Mouse (Mus musculus) T-helper 1 cell (primary cell): Measurements from ENCODE around the gene Fam71e1.

Experiments used
- in situ Hi-C: fragments of 300-600 bp; cut with MboI, MseI; formaldehyde crosslinking; loops from one replicate; pipeline ENCODE4 v1.15.1; 2025; ENCODE audit warnings: high pct_unique_total_duplicates

Gene Fam71e1

DNA sequence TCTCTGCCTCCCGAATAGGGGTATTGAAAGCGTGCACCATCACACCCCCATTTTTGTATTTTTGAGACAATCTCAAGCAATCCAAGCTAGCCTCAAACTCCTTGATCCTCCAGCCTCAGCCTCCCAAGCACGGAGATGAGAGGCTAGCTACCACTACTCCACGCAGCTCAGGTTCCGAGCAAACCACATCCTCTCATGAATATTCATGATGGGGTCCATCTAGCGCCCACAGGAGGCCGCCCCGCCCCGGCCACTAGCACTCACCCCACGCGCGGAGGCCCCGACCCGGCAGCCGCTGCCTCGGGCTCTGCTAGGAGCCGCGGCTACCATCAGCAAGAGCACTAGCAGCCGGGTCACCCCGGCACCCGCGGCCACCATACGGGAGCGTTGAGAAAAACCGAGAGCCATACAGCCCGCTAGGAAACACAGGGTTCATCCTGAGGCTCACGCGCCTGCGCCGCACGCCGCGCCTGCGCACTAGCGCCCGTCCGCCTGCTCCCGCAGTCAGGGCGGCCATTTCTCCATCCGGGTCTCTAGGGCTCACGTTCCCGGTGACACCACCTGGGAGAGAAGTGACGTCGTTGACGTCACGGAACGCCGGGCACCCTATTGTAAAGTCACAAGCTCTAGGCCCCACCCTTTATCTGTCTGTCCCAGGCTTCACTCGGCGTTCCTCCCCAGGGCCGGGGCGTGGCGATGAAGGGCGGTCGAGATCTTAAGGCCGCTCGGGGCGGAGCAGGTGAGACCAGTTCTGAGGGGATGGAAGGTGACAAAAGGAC, at the start of gene Fam71e1, which contains the start of gene Emc10:
Gene Fam71e1 (plus strand): TSS at position 590 of the 779 bp plus-strand sequence.
Gene Emc10 (minus strand): TSS at position 538 of the 779 bp plus-strand sequence.
- in situ Hi-C loops: no loop called here

GRCm38 (mm10) chr7:44453256-44453655, 43.1 kb upstream of the Fam71e1 start:
- in situ Hi-C loops: no loop called here

DNA sequence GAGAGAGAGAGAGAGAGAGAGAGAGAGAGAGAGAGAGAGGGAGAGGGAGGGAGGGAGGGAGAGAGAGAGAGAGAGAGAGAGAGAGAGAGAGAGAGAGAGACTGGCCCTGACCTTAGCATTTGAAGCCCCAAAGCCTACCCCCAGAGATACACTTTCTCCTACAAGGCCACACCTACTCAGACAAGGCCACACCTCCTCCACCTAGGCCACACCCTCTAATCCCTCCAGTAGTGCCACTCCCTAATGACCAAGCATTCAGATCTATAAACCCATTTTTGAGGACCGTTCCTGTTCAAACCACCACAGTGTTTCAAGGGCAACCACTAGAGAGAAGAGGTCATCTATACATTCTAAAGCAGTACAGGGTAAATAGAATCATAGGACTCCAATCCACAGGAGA, 40.1 kb upstream of the Fam71e1 start:
- in situ Hi-C loops: no loop called here

GRCm38 (mm10) chr7:44460067-44460466, 36.3 kb upstream of the Fam71e1 start:
- in situ Hi-C loops: no loop called here

GRCm38 (mm10) chr7:44460767-44461502, 35.4 kb upstream of the Fam71e1 start:
- in situ Hi-C loops: no loop called here

DNA sequence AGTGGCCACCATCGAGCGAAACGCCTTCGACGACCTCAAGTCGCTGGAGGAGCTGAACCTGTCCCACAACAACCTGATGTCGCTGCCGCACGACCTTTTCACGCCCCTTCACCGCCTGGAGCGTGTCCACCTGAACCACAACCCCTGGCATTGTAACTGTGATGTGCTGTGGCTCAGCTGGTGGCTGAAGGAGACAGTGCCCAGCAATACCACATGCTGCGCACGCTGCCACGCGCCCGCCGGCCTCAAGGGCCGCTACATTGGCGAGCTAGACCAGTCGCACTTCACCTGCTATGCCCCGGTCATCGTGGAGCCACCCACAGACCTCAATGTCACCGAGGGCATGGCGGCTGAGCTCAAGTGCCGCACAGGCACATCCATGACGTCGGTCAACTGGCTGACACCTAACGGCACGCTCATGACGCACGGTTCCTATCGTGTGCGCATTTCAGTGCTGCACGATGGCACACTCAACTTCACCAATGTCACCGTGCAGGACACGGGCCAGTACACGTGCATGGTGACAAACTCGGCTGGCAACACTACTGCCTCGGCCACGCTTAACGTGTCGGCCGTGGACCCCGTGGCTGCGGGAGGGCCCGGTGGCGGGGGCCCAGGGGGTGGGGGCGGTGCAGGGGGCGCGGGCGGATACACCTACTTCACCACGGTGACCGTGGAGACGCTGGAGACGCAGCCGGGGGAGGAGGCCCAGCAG, 34.7 kb upstream of the Fam71e1 start:
- in situ Hi-C loops: no loop called here

DNA sequence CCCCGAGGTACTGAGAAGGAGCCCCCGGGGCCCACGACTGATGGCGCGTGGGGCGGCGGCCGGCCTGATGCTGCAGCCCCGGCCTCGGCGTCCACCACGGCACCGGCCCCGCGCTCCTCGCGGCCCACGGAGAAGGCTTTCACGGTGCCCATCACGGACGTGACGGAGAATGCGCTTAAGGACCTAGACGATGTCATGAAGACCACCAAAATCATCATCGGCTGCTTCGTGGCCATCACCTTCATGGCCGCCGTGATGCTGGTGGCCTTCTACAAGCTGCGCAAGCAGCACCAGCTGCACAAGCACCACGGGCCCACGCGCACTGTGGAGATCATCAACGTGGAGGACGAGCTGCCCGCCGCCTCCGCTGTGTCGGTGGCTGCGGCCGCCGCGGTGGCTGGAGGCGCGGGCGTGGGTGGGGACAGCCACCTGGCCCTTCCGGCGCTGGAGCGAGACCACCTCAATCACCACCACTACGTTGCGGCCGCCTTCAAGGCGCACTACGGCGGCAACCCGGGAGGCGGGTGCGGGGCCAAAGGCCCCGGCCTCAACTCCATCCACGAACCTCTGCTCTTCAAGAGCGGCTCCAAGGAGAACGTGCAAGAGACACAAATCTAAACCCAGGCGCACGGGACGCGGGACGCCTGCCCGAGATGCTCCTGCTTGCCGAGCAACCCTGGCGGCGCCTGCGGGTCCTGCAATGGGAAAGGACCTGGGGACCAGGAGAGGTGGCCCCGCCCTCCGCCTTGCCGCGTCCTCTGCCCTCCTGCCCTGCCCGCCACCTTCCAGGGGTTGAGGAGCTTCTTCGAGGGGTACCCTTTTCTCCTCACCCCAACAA, 33.9 kb upstream of the Fam71e1 start:
- in situ Hi-C loops: no loop called here

GRCm38 (mm10) chr7:44463056-44463425, 33.3 kb upstream of the Fam71e1 start:
- in situ Hi-C loops: no loop called here

DNA sequence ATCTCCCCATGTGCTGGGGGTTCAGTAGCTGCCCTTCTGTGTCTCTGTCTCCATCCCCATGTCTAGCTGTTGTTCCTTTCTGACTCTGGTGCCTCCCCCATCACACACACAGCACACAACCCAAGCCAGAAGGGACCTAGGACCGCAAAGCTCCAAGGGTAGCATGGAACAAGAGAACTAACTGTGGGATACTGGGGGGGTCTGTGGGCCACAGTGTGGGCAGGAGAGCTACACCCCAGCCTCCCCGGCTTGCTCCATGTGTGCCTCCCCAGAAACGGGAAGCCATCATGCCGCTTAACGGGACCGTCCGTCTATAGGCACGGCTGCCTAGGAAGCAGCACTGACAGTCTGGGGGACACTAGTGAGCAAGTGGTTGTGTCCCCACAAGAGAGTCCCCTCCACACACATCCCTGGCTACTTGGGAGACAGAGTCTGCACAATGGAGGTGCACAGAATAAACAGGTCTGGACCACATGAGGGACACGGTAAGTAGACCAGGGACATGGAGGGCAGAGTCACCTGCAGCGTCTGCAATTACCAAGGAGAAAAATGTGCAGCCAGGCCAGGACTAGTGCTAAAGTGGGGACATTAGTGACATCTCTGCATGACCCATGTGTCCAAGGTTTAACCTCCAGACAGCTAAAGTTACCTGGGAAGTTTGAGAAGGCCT, 32.7 kb upstream of the Fam71e1 start:
- in situ Hi-C loops: no loop called here

GRCm38 (mm10) chr7:44464511-44464910, 31.9 kb upstream of the Fam71e1 start:
- in situ Hi-C loops: no loop called here

GRCm38 (mm10) chr7:44465111-44465510, 31.3 kb upstream of the Fam71e1 start, which contains the start of gene Aspdh:
Aspdh (plus strand) TSS chr7:44465391.
- in situ Hi-C loops: loop anchor here (5.0 kb wide), 1 partner anchor 63 kb away; no protein-coding TSS in a partner anchor

GRCm38 (mm10) chr7:44466006-44466887, 30.1 kb upstream of the Fam71e1 start:
- in situ Hi-C loops: loop anchor here (5.0 kb wide), 1 partner anchor 64 kb away; no protein-coding TSS in a partner anchor

DNA sequence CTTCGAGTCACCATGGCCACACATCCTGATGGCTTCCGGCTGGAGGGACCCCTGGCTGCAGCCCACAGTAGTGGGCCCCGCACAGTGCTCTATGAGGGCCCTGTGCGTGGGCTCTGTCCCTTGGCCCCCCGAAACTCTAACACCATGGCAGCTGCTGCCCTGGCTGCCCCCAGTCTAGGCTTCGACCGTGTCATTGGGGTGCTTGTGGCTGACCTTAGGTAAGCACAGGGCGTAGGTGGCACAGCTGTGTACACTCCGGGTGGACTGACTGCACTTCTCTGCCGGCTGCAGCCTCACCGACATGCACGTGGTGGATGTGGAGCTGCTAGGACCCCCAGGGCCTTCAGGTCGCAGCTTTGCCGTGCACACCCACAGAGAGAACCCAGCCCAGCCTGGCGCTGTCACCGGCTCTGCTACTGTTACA, 29.5 kb upstream of the Fam71e1 start:
- in situ Hi-C loops: loop anchor here (5.0 kb wide), 1 partner anchor 65 kb away; no protein-coding TSS in a partner anchor

DNA sequence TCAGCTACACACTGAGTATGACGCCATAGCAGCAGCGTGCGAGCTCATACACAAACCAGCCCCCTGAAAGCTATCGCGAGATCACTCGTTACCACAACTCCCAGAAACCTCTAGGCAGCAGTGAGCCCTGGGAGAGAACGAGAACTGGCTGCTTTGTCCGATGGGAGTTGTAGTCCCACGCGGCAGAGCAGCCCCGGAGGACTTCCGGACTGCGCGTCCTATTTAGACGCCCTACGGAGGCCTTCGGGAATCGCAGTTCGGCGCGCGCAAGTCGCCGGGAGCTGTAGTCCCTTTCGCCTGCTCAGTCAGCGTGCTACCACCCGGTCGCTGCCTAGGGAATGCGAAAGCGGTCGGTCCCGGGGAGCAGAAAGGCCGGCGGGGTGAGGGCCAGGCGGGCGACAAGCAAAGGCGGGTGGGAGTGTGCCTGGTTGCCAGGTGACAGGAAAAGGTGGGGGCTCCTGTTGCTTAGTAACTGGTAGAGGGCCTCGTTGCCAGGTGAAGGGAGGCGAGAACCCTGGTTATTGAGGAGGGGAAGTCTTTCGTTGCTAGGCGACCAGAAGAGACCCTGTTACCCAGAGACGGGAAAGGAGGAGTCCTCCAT, 28.5 kb upstream of the Fam71e1 start, which contains the start of gene Josd2:
Gene Josd2 (plus strand): TSS at position 170 of the 601 bp plus-strand sequence.
- in situ Hi-C loops: loop anchor here (5.0 kb wide), 1 partner anchor 66 kb away; no protein-coding TSS in a partner anchor

DNA sequence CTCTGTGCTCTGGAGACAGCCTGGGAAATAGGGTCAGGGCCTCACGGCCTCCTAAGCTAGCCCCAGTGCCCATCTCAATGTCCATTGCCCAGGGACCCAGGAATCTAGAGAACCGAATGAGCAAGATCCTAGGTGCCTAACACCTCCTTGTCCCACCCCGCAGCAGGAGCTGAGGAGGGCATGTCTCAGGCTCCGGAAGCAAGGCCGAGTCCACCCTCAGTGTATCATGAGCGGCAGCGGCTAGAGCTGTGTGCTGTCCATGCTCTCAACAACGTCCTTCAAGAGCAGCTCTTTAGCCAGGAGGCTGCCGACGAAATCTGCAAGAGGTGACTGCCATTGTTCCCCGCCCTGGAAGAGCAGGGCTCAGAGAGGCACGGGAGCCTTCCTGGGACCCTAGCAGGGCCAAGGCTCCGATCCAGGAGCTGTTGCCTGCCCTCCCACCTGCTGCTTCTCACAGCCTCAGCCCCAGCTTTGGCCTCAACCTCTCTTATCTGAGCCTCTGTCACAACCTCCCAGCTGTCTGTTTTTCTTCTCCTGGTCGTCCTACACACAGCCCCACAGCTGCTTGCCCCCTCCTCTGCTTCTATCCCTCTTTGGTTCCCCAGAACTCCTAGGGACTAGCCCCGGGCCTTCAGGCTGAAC, 27.6 kb upstream of the Fam71e1 start:
- in situ Hi-C loops: loop anchor here (5.0 kb wide), 1 partner anchor 66 kb away; no protein-coding TSS in a partner anchor

DNA sequence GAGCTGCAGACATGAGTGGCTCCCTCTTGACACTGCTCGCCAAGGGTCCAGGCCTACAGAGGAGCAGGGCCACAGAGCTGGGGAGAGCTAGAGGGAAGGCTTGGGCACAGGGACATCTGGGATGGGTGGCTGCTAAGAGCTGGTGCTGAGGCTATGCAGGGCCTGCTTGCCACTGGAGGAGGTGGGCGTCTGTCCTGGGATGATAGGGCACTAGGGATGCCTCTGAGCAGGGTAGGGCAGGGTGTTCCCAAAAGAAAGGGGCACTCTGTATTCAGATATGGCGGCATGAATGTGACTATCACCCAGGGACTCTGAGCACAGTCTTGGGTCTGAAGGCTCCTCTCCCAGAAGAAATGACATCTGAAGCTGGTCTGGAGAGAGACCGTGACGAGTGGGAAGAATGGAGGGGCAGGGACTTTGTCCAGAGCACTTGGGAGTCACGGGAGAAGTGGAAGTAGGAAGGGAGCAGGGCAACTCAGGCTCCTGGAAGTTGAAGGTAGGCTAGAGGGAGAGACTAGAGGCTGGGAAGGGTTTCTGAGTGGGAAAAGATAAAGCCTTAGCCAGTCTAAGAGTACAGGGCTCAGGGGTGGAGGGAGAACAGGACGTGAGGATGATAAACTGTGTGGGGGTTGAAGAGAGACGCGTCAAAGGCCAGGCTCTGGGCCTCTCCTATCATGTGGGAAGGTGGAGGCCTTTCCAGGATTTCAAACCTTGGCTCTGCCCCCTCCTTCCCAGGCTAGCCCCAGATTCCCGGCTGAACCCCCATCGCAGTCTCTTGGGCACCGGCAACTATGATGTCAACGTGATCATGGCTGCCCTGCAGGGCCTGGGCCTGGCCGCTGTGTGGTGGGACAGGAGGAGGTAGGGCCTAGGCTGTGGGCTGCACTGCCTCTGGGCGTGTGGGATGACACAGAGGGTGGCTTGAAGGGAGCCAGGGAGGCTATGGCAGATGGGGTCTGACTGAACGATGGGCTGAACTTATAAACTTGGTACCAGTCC, 26.4 kb upstream of the Fam71e1 start:
- in situ Hi-C loops: loop anchor here (5.0 kb wide), 1 partner anchor 68 kb away; no protein-coding TSS in a partner anchor
